Mouse (Mus musculus): Measurements from ENCODE around the gene Mat2a. TPM values are rescaled to one million over a fixed set of nuclear protein-coding genes. Genes with fewer than 3 reads are reported as not detected.

Gene Mat2a
- polyA plus RNA-seq, 1 experiment from 2014 or later = 405 TPM

GRCm38 (mm10) chr6:72385258-72385657 is 54.1 kb downstream of the Mat2a start:
- no peak overlapping the region for H3K9ac ChIP-seq
- H3K27ac ChIP-seq = no peak overlapping the region
- H3K4me1 ChIP-seq = peaks cover 11% of the 10 kb centered on the region
- peaks cover 25% of the 10 kb centered on the region for H3K27me3 ChIP-seq
- no peaks in the 10 kb centered on the region for H3K9me3 ChIP-seq (replicated peaks)
- WGBS = 88% methylated on average over 4 of the region's 4 CpGs
- no peak for ATAC-seq (ENCODE audit: low FRiP score)
- no peak overlapping the region for H3K4me2 ChIP-seq (replicated peaks)
- H3K4me3 ChIP-seq = no peak overlapping the region
- 0 out of 2 replicates have a peak, but pooled peaks cover 4% of the 10 kb centered on the region for H3K36me3 ChIP-seq

GRCm38 (mm10) chr6:72383952-72384351 is 55.4 kb downstream of the Mat2a start:
- H3K4me2 ChIP-seq (replicated peaks) = no peak overlapping the region
- H3K4me1 ChIP-seq = peaks cover 5% of the 10 kb centered on the region
- H3K9me3 ChIP-seq (replicated peaks) = no peaks in the 10 kb centered on the region
- H3K27me3 ChIP-seq = peaks cover 29% of the 10 kb centered on the region
- H3K9ac ChIP-seq = no peak overlapping the region
- no peak for ATAC-seq (ENCODE audit: low FRiP score)
- no peak overlapping the region for H3K27ac ChIP-seq
- H3K36me3 ChIP-seq = 0 out of 2 replicates have a peak, but pooled peaks cover 4% of the 10 kb centered on the region
- H3K4me3 ChIP-seq = no peak overlapping the region
- 97% methylated on average over 7 of the region's 7 CpGs for WGBS

DNA sequence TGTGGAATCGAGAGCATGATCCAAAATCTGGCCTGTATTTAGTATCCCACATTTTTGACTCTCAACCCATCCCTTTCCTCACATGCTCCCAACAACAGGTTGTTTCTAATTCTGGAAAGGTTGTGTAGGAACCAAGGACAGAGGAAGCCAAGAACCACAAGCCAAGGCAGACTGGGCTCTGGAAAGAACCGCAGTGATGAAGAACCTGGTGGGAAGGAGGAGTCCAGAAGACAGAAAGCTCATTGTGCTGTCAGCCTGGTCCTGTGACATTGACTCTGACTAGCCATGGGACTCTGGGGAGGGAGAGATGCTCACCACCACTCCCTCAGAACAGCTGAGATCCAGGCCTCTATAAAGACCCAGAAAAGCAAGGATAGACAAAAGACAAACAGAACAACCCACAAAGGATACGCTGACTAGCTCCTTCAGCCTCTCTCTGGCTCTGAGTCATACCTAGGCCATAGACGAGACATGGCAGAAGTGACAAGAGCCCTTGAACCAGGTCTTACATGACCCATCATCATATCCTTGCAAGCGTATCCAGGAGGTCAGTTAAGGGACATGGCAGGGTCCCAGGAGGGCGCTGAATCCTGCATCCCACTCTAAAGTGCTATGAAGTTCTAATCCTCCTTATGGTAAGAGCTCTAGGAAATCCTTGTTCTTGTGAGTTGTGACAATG is 56.1 kb downstream of the Mat2a start:
- 0 out of 2 replicates have a peak, but pooled peaks cover 4% of the 10 kb centered on the region for H3K36me3 ChIP-seq
- H3K9me3 ChIP-seq (replicated peaks) = no peaks in the 10 kb centered on the region
- peaks cover 5% of the 10 kb centered on the region for H3K4me1 ChIP-seq
- H3K4me3 ChIP-seq = no peak overlapping the region
- peaks cover 32% of the 10 kb centered on the region for H3K27me3 ChIP-seq
- no peak overlapping the region for H3K27ac ChIP-seq
- 83% methylated on average over 6 of the region's 6 CpGs for WGBS
- no peak overlapping the region for H3K9ac ChIP-seq
- H3K4me2 ChIP-seq (replicated peaks) = no peak overlapping the region
- ATAC-seq (ENCODE audit: low FRiP score) = no peak

Other genes starting within 250 kb of the Mat2a start
- gene Atoh8, start 204.0 kb downstream of the Mat2a start, polyA plus RNA-seq (2016; fragmentation: Nextera tagmentation; extraction: Ambion mirVana) = 12.4 and 13.7 TPM in 2 replicates
- not detected in 2 replicates for gene Sftpb, start 134.9 kb downstream of the Mat2a start, polyA plus RNA-seq (2016; fragmentation: Nextera tagmentation; extraction: Ambion mirVana)
- 56.4 and 57.9 TPM in 2 replicates for gene Usp39, start 94.4 kb downstream of the Mat2a start, polyA plus RNA-seq (2016; fragmentation: Nextera tagmentation; extraction: Ambion mirVana)
- gene 0610030E20Rik, start 92.2 kb downstream of the Mat2a start, polyA plus RNA-seq (2016; fragmentation: Nextera tagmentation; extraction: Ambion mirVana) = 26.1 and 28.2 TPM in 2 replicates
- 8.5 and 10.0 TPM in 2 replicates for gene Tmem150a, start 84.1 kb downstream of the Mat2a start, polyA plus RNA-seq (2016; fragmentation: Nextera tagmentation; extraction: Ambion mirVana)
- gene Rnf181, start 72.6 kb downstream of the Mat2a start, polyA plus RNA-seq (2016; fragmentation: Nextera tagmentation; extraction: Ambion mirVana) = 95.0 and 98.3 TPM in 2 replicates
- 10.0 and 11.0 TPM in 2 replicates for gene Vamp5, start 59.1 kb downstream of the Mat2a start, polyA plus RNA-seq (2016; fragmentation: Nextera tagmentation; extraction: Ambion mirVana)
- gene Vamp8, start 48.9 kb downstream of the Mat2a start, polyA plus RNA-seq (2016; fragmentation: Nextera tagmentation; extraction: Ambion mirVana) = 43.9 and 45.5 TPM in 2 replicates
- 24.9 and 30.8 TPM in 2 replicates for gene Ggcx, start 25.2 kb downstream of the Mat2a start, polyA plus RNA-seq (2016; fragmentation: Nextera tagmentation; extraction: Ambion mirVana)
- 0.62 and 0.82 TPM in 2 replicates for gene Sh2d6, start 82.1 kb upstream of the Mat2a start, polyA plus RNA-seq (2016; fragmentation: Nextera tagmentation; extraction: Ambion mirVana)
- gene Capg, start 104.8 kb upstream of the Mat2a start, polyA plus RNA-seq (2016; fragmentation: Nextera tagmentation; extraction: Ambion mirVana) = 10.6 and 15.0 TPM in 2 replicates
- gene Elmod3, start 158.9 kb upstream of the Mat2a start, polyA plus RNA-seq (2016; fragmentation: Nextera tagmentation; extraction: Ambion mirVana) = 17.6 and 18.1 TPM in 2 replicates
- 5.8 and 6.9 TPM in 2 replicates for gene Retsat, start 158.9 kb upstream of the Mat2a start, polyA plus RNA-seq (2016; fragmentation: Nextera tagmentation; extraction: Ambion mirVana)
- gene Tgoln1, start 177.4 kb upstream of the Mat2a start, polyA plus RNA-seq (2016; fragmentation: Nextera tagmentation; extraction: Ambion mirVana) = 38.8 and 39.2 TPM in 2 replicates